Comparison of ENCODE assay signal across 21 mouse cellular contexts in the genomic region with DNA sequence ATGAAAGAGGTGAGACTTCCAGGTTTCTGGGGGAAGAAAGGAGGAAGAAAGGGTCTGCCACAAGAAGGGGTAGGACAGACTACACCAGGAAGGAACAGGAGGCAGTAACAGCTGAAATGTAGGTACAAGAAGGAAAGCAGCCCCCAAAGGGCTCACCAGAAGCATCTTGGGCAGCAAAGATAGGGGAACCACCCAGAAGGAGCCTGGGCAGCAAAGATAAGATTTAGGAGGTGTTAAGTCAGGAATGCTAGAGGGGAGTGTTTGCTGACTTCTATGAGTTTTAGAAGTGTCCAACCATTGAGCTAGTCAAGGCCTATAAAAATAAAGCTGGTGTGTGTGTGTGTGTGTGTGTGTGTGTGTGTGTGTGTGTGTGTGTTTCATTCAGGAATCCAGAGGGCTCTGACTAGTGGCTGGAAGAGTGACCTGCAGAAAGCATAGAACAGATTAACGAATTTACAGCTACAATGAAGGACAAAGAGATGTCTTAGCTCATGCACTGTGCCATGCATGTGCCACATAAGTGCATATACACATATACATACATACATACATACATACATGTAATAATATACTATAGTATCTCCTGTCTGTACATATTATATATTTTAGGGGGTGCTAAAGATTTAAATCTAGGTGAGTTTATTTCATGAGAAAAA. TPM values are rescaled to one million over a fixed set of nuclear protein-coding genes. Genes with fewer than 3 reads are reported as not detected.
DNase-seq lines count a peak whose midpoint lies in the region; ATAC-seq and TF ChIP-seq lines count a peak whose summit lies in the region.
"Had no signal": no experiment of that assay in that cellular context is flagged by ENCODE, and none has a peak within 500 bp of the region (broad histone marks: within the 10 kb centered on the region; RNA-seq: fewer than 3 reads in every experiment).

No protein-coding gene starts in this region.

- no peaks in the 10 kb centered on the region for H3K4me1 ChIP-seq in heart, embryonic 10.5 days
- H3K4me1 ChIP-seq in heart, adult 2 months (ENCODE audit: control insufficient read depth, insufficient read depth, low read length): no peaks in the 10 kb centered on the region
- no peaks in the 10 kb centered on the region for H3K4me1 ChIP-seq in stomach, embryonic 14.5 days (ENCODE audit: control insufficient read depth, insufficient read depth, low read length)
- H3K4me1 ChIP-seq in stomach, postnatal 0 days (replicated peaks; ENCODE audit: control insufficient read depth, insufficient read depth): no peaks in the 10 kb centered on the region
- peaks cover 19 to 39% of the 10 kb centered on the region in 2 experiments for H3K4me1 ChIP-seq in liver, embryonic 14.5 days (replicated peaks; ENCODE audit: control insufficient read depth in 2 of 2, insufficient read depth in 2 of 2, low read length in 1 of 2)
- H3K4me1 ChIP-seq: forebrain, embryonic 12.5 days; hindbrain, embryonic 12.5 days; limb, embryonic 10.5 days had no signal

- intact Hi-C loops in heart, adult 2 months (cut with DNase I): no loop called here

- no peak overlapping the region for H3K27ac ChIP-seq in heart, embryonic 10.5 days
- H3K27ac ChIP-seq in heart, adult 2 months: no peak overlapping the region
- no peak overlapping the region for H3K27ac ChIP-seq in stomach, embryonic 14.5 days (ENCODE audit: low read length)
- no peak overlapping the region for H3K27ac ChIP-seq in stomach, postnatal 0 days (replicated peaks)
- peak overlapping the region; percentile 95 for H3K27ac ChIP-seq in liver, embryonic 14.5 days
- H3K27ac ChIP-seq: forebrain, embryonic 12.5 days; hindbrain, embryonic 12.5 days; limb, embryonic 10.5 days had no signal

- peak; percentile 88 for DNase-seq in heart, embryonic 10.5 days (ENCODE audit: low spot score)
- no peak for DNase-seq in heart, adult 2 months
- no peak for DNase-seq in stomach, postnatal 0 days (ENCODE audit: low spot score)
- peak; percentile 86 to 92 (median 86) for DNase-seq in liver, embryonic 14.5 days (ENCODE audit: low read depth in 3 of 3, low spot score in 3 of 3)
- no peak for DNase-seq in ovary, postnatal 14 days (ENCODE audit: low spot score)
- DNase-seq: adrenal gland, adult 8-10 months; cerebellum, adult 9-10 months; gastrocnemius, postnatal 14 days; kidney, postnatal 10 days; lung, adult 2 months; right cerebral cortex, postnatal 14 days; thymus, postnatal 36 days had no signal

- H3K36me3 ChIP-seq in heart, embryonic 10.5 days: no peaks in the 10 kb centered on the region
- no peaks in the 10 kb centered on the region for H3K36me3 ChIP-seq in heart, adult 2 months (ENCODE audit: control insufficient read depth, insufficient read depth, low read length)
- no peaks in the 10 kb centered on the region for H3K36me3 ChIP-seq in stomach, embryonic 14.5 days (ENCODE audit: control insufficient read depth, insufficient read depth, low read length)
- no peaks in the 10 kb centered on the region for H3K36me3 ChIP-seq in stomach, postnatal 0 days (ENCODE audit: control insufficient read depth, insufficient read depth, low read length)
- H3K36me3 ChIP-seq in liver, embryonic 14.5 days (replicated peaks; ENCODE audit: control insufficient read depth, insufficient read depth, low read depth): no peaks in the 10 kb centered on the region
- H3K36me3 ChIP-seq: forebrain, embryonic 12.5 days; hindbrain, embryonic 12.5 days had no signal

- TF ChIP-seq POLR2A in heart, adult 2 months (IDR thresholded peaks at IDR 0.05; ENCODE audit: insufficient read depth, low read depth, low read length): no peak

- H3K4me2 ChIP-seq in stomach, embryonic 14.5 days (replicated peaks; ENCODE audit: low read depth, low read length): no peak overlapping the region
- no peak overlapping the region for H3K4me2 ChIP-seq in stomach, postnatal 0 days (replicated peaks; ENCODE audit: low read depth)
- H3K4me2 ChIP-seq in liver, embryonic 14.5 days (ENCODE audit: low read depth): peak overlapping the region; percentile 75
- H3K4me2 ChIP-seq: forebrain, embryonic 12.5 days; hindbrain, embryonic 12.5 days had no signal

- peaks cover 8% of the 10 kb centered on the region for H3K9me3 ChIP-seq in heart, embryonic 10.5 days
- peaks cover 5% of the 10 kb centered on the region; the same call in 1 of the 2 replicates for H3K9me3 ChIP-seq in stomach, embryonic 14.5 days (ENCODE audit: control insufficient read depth, low read depth, low read length)
- H3K9me3 ChIP-seq in stomach, postnatal 0 days (ENCODE audit: control insufficient read depth, low read length): no peaks in the 10 kb centered on the region
- H3K9me3 ChIP-seq in liver, embryonic 14.5 days (ENCODE audit: control insufficient read depth, low read length): no peaks in the 10 kb centered on the region; the same call in 1 of the 2 replicates

- H3K27me3 ChIP-seq in heart, embryonic 10.5 days (ENCODE audit: insufficient read depth, poor library complexity, severe bottlenecking): no peaks in the 10 kb centered on the region
- no peaks in the 10 kb centered on the region for H3K27me3 ChIP-seq in heart, adult 2 months (ENCODE audit: control insufficient read depth, insufficient read depth, low read length)
- no peaks in the 10 kb centered on the region for H3K27me3 ChIP-seq in stomach, embryonic 14.5 days (ENCODE audit: control insufficient read depth, insufficient read depth, low read length)
- H3K27me3 ChIP-seq in stomach, postnatal 0 days (ENCODE audit: control insufficient read depth, insufficient read depth, low read length): no peaks in the 10 kb centered on the region
- no peaks in the 10 kb centered on the region for H3K27me3 ChIP-seq in liver, embryonic 14.5 days (ENCODE audit: control insufficient read depth, insufficient read depth, low read length)
- H3K27me3 ChIP-seq: forebrain, embryonic 12.5 days; hindbrain, embryonic 12.5 days had no signal

- ATAC-seq in stomach, embryonic 14.5 days (ENCODE audit: insufficient number of reproducible peaks, insufficient read depth, low FRiP score, low read depth): peak; percentile 74; the same call in 1 of the 2 replicates
- no peak for ATAC-seq in stomach, postnatal 0 days (ENCODE audit: low FRiP score, low TSS enrichment)
- ATAC-seq in liver, embryonic 14.5 days (ENCODE audit: insufficient read depth): peak; percentile 99
- ATAC-seq in granulocyte monocyte progenitor cell, adult 5-6 weeks (replicated peaks; ENCODE audit: poor library complexity, severe bottlenecking): no peak
- no peak for ATAC-seq in CD4-positive, CD25-positive, alpha-beta regulatory T cell, adult 4 months
- ATAC-seq: midbrain, embryonic 16.5 days had no signal

- H3K9ac ChIP-seq in heart, adult 2 months (ENCODE audit: low read depth, low read length): no peak overlapping the region
- no peak overlapping the region for H3K9ac ChIP-seq in stomach, embryonic 14.5 days (replicated peaks; ENCODE audit: low read depth, low read length)
- H3K9ac ChIP-seq in stomach, postnatal 0 days (ENCODE audit: low read length): no peak overlapping the region
- H3K9ac ChIP-seq in liver, embryonic 14.5 days (replicated peaks): peak overlapping the region; percentile 47; the same call in 1 of the 2 replicates
- H3K9ac ChIP-seq: forebrain, embryonic 12.5 days; hindbrain, embryonic 12.5 days had no signal

- H3K79me2 ChIP-seq in heart, adult 2 months (replicated peaks; ENCODE audit: control insufficient read depth, insufficient read depth, low read length): no peaks in the 10 kb centered on the region

- TF ChIP-seq CTCF in heart, adult 2 months (IDR thresholded peaks at IDR 0.05): no peak
- TF ChIP-seq CTCF in stomach, postnatal 0 days (IDR thresholded peaks at IDR 0.05; ENCODE audit: low read depth): no peak
- TF ChIP-seq CTCF in liver, embryonic 14.5 days (IDR thresholded peaks at IDR 0.05; ENCODE audit: low read depth): 0 out of 2 replicates have a peak, but pooled peaks have one; percentile 3

- WGBS in heart, embryonic 10.5 days: 69% methylated on average over 1 of the region's 1 CpGs
- WGBS in heart, adult 2 months: 54% methylated on average over 1 of the region's 1 CpGs
- 94% methylated on average over 1 of the region's 1 CpGs for WGBS in stomach, embryonic 14.5 days
- 84% methylated on average over 1 of the region's 1 CpGs for WGBS in stomach, postnatal 0 days
- WGBS in liver, embryonic 14.5 days (ENCODE audit: insufficient replicate concordance): 35% methylated on average over 1 of the region's 1 CpGs

- H3K4me3 ChIP-seq in heart, embryonic 10.5 days: no peak overlapping the region
- H3K4me3 ChIP-seq in heart, adult 2 months: no peak overlapping the region
- H3K4me3 ChIP-seq in stomach, embryonic 14.5 days (ENCODE audit: low read depth, low read length): no peak overlapping the region
- H3K4me3 ChIP-seq in stomach, postnatal 0 days (ENCODE audit: low read depth, low read length): no peak overlapping the region
- H3K4me3 ChIP-seq in liver, embryonic 14.5 days (ENCODE audit: insufficient read depth in 1 of 2, low read depth in 2 of 2, low read length in 2 of 2): no peak overlapping the region; a peak in 1 of 4 replicates
- H3K4me3 ChIP-seq: forebrain, embryonic 12.5 days; hindbrain, embryonic 12.5 days; limb, embryonic 10.5 days had no signal

- no peak for TF ChIP-seq EP300 in heart, adult 2 months (IDR thresholded peaks at IDR 0.05; ENCODE audit: insufficient read depth, low read depth, low read length)
- TF ChIP-seq EP300 in stomach, postnatal 0 days (optimal IDR thresholded peaks at IDR 0.05): no peak
- TF ChIP-seq EP300 in liver, embryonic 14.5 days (IDR thresholded peaks at IDR 0.05; ENCODE audit: low read depth): peak; percentile 97

RNA-seq across cellular contexts. Expression of a gene that starts 44.4 kb away (rescaled TPM):
- 1.3 and 2.2 TPM in 2 replicates for polyA plus RNA-seq in heart, embryonic 10.5 days (2016; fragmentation: Nextera tagmentation; extraction: Ambion mirVana)
- under 1 TPM; 0.34 to 0.39 TPM for total RNA-seq in heart, adult 2 months (2021)
- polyA plus RNA-seq in heart, adult 2 months (2012; rRNA removed): 0.04 and 0.23 TPM in 2 replicates
- 3.9 and 4.2 TPM in 2 replicates for polyA plus RNA-seq in stomach, embryonic 14.5 days (2014; fragmentation: Nextera tagmentation; extraction: Ambion mirVana)
- polyA plus RNA-seq in stomach, postnatal 0 days (2015; fragmentation: Nextera tagmentation; extraction: Ambion mirVana): 0.42 and 0.56 TPM in 2 replicates
- 0.02 and 0.05 TPM in 2 replicates for polyA plus RNA-seq in liver, embryonic 14.5 days (2012; rRNA removed)
- polyA plus RNA-seq in liver, embryonic 14.5 days (2014; fragmentation: Nextera tagmentation; extraction: Ambion mirVana): 0.13 TPM in 1 of 2 replicates, not detected in the other
- total RNA-seq in granulocyte monocyte progenitor cell, adult 5-6 weeks (2014; fragmentation: Nextera tagmentation): not detected in 2 replicates
- total RNA-seq in granulocyte monocyte progenitor cell, adult 5-6 weeks (2017): not detected in 2 replicates
- not detected for polyA plus RNA-seq in CD4-positive, CD25-positive, alpha-beta regulatory T cell, adult 4 months (2017; shearing (Covaris generic))
- total RNA-seq: megakaryocyte, adult 5-6 weeks; MEL had no signal

Comparison
In these comparisons a context has a peak if more than half of its experiments do, and no peak if none do; other contexts are left out.
1. DNase-seq: peak in heart, embryonic 10.5 days (single experiment) and liver, embryonic 14.5 days (3 of 3); none in heart, adult 2 months (0 of 2), stomach, postnatal 0 days (single experiment) and ovary, postnatal 14 days (single experiment).
2. ATAC-seq: peak in stomach, embryonic 14.5 days (single experiment) and liver, embryonic 14.5 days (single experiment); none in stomach, postnatal 0 days (single experiment), granulocyte monocyte progenitor cell, adult 5-6 weeks (single experiment) and CD4-positive, CD25-positive, alpha-beta regulatory T cell, adult 4 months (single experiment).